Mouse (Mus musculus): Measurements from ENCODE around the gene Prrc2b. TPM values are rescaled to one million over a fixed set of nuclear protein-coding genes. Genes with fewer than 3 reads are reported as not detected.

Gene Prrc2b
- total RNA-seq, 2 experiments from 2014 or later, result 79.0 to 89.8 TPM

DNA sequence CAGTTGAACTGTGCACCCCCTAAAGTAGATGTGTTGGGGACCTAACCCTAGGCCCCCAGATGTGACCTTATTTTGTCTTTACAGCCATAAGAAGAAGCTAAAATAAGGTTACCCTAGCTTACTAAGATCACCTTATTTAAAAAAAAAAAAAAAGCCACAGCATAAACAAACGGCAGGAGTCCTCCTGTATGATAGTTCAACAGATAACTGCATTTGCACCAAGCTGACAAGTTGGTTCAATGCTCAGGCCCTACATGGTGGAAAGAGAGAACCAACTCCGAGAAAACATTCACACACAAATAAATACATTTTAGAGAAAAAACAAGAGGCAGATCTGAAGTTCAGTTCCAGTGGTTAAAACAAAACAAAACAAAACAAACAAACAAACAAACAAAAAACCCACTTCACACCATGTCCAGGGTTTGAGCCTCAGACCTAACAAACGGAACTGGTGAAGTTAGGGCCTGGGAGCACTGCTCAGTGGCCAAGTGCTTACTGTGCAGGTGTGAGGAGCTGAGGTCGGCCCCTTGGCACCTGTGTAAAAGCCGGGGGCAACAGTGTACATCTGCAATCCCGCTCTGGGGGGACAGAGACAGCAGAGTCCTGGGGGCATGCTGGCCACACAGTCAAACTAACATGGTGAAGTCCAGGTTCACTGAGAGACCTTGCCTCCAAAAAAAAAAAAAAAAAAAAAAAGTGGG is 18.9 kb upstream of the Prrc2b start:
- intact Hi-C loops (cut with DNase I), result loop anchor here (2.0 to 5.0 kb wide), 2 partner anchors 85 to 215 kb away; no protein-coding TSS in a partner anchor
- DNase-seq (ENCODE audit: low spot score), result no peak

DNA sequence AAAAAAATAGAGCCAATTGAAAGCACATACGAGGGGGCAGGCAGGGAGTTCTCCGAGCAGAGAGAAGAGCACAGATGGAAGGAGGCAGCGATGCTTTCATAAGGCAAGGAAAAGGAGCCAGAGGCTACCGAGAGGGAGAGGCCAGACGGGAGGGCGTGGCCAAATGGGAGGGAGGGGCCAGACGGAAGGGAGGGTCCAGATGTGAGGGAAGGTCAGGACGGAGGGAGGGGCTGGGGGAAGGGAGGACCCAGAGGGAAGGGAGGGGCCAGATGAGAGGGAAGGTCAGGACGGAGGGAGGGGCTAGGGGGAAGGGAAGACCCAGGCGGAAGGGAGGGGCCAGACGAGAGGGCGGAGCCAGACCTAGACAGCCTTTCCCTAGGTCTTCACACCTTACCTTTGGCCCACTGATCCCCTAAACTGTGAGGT is 18.3 kb upstream of the Prrc2b start:
- intact Hi-C loops (cut with DNase I), result loop anchor here (5.0 kb wide), 1 partner anchor 85 kb away; no protein-coding TSS in a partner anchor
- DNase-seq (ENCODE audit: low spot score), result no peak

DNA sequence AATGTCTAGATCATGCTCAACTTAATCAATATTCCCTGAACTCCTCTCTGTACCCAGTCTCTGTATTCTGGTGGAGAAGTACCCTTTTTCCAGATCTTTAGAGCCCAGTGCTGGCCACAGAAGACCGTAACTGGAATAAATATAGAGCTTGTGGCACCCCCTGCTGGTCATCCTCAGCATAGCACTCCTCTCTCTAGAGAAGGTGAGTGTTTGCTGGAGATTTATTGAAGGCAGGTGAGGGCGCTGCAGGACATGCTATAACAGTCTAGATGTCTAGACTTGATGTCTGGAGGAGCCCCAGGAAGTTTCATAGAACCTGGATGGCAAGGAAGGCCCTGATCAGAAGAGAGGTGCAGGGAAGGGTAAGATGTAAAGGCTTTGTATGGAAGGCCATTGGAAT is 16.8 kb upstream of the Prrc2b start:
- DNase-seq (ENCODE audit: low spot score), result peak; percentile 53
- intact Hi-C loops (cut with DNase I), result loop anchor here (2.0 to 5.0 kb wide), 2 partner anchors 59 to 87 kb away; no protein-coding TSS in a partner anchor

GRCm38 (mm10) chr2:32137667-32138266 is 13.1 kb upstream of the Prrc2b start:
- DNase-seq (ENCODE audit: low spot score), result peak; percentile 96
- intact Hi-C loops (cut with DNase I), result no loop called here

DNA sequence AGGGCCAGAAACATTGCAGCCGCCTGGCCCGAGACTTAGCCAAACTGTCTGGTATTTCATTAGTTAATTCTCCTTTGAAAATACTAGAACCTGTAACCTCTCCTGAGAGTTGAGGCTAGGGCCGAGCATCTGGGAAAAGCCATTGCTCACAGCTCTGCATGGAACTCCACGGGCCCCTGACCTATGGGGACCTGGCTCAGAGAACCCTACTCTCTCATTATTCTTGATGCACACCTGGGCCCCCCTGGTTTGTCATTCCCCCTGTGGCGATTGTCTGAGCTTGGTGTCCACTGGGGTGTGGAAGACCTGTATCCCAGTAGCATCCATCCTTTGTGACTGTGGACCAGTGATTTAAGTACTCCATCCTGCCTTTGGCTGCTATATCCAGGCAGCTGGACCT is 11.5 kb upstream of the Prrc2b start:
- DNase-seq (ENCODE audit: low spot score), result no peak
- intact Hi-C loops (cut with DNase I), result no loop called here

DNA sequence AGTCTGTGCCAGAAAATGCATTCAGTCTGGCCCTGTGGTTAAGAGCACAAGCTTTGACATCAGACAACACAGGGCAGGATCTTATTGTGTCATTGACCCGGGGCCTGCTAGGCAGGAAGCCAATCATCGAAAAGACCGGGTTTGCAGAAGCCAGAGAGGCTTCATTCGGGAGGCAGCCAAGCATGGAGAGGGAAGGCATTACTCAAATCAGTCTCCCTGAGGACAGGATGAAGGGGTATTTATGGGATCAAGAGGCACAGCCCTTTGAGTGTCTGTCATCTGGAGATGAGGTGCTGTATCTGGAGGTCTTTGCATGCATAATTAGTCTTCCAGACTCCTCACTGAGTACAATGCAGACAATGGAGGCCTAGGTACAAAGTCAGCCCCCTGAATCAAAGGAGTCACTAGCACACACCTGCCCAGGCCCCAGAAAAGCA is 10.4 kb upstream of the Prrc2b start:
- DNase-seq (ENCODE audit: low spot score), result no peak
- intact Hi-C loops (cut with DNase I), result loop anchor here (10.0 kb wide), 1 partner anchor 456 kb away; the partner anchor contains the start of gene Abl1

DNA sequence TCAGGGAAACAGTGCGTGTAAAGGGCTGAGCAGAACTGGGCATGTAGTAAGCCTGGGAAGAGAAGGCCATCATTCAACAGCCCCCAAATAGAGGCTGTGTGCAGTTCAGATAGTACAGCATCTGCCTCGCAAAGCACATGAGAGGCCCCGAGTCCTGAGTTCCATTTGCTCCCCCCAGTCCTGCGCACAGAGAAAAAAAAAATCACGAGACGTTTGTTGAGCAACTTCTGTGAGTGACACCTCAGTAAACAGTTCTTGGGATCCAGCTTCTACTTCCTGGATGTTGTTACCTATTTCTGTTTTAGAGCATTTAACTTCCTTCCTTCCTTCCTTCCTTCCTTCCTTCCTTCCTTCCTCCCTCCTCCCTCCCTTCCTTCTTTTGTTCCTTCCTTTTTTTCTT is 9.3 kb upstream of the Prrc2b start:
- intact Hi-C loops (cut with DNase I), result loop anchor here (10.0 kb wide), 1 partner anchor 457 kb away; the partner anchor contains the start of gene Abl1
- DNase-seq (ENCODE audit: low spot score), result no peak

DNA sequence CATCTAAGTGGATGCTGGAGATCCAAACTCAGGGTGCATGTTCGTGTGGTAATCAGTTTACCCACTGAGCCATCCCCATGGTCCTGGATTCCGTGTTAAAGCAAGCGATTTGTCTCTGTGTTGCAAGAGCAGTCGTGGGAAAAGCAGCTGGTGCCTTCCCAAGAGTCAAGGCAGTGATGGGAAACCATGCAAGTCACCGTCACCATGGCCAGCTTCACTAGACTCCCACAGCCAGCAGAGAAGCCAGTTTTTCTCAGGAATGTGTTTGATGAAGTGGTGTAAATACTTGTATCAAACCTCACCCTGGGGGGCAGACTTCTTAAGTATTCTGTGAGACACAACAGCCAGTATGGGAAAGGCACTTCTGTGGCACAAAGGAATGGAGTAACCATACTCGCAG is 8.5 kb upstream of the Prrc2b start:
- intact Hi-C loops (cut with DNase I), result loop anchor here (10.0 kb wide), 1 partner anchor 458 kb away; the partner anchor contains the start of gene Abl1

GRCm38 (mm10) chr2:32144633-32145032 is 6.2 kb upstream of the Prrc2b start:
- intact Hi-C loops (cut with DNase I), result loop anchor here (10.0 kb wide), 1 partner anchor 460 kb away; the partner anchor contains the start of gene Abl1

More for the DNA sequence above, 8.5 kb upstream of the Prrc2b start:
- DNase-seq (ENCODE audit: low spot score), result no peak

GRCm38 (mm10) chr2:32146617-32147162 is 4.2 kb upstream of the Prrc2b start:
- DNase-seq (ENCODE audit: low spot score), result no peak
- intact Hi-C loops (cut with DNase I), result loop anchor here (10.0 kb wide), 1 partner anchor 462 kb away; the partner anchor contains the start of gene Abl1

More at GRCm38 (mm10) chr2:32144633-32145032, 6.2 kb upstream of the Prrc2b start:
- DNase-seq (ENCODE audit: low spot score), result no peak

GRCm38 (mm10) chr2:32150135-32150534 is 747 bp upstream of the Prrc2b start:
- no peak for DNase-seq (ENCODE audit: low spot score)
- intact Hi-C loops (cut with DNase I), result loop anchor here (2.0 to 5.0 kb wide), 2 partner anchors 45 to 87 kb away; partner anchors contain the start of gene Pomt1

- intact Hi-C loops (cut with DNase I), result loop anchor here (2.0 to 5.0 kb wide), 2 partner anchors 44 to 87 kb away; partner anchors contain the start of gene Pomt1
- DNase-seq (ENCODE audit: low spot score), result no peak
Observed at GRCm38 (mm10) chr2:32150562-32150923, 339 bp upstream of the Prrc2b start.

- intact Hi-C loops (cut with DNase I), result loop anchor here (2.0 to 5.0 kb wide), 2 partner anchors 43 to 85 kb away; partner anchors contain the start of gene Pomt1
- DNase-seq (ENCODE audit: low spot score), result no peak
Observed at GRCm38 (mm10) chr2:32151660-32152366, 931 bp downstream of the Prrc2b start.

DNA sequence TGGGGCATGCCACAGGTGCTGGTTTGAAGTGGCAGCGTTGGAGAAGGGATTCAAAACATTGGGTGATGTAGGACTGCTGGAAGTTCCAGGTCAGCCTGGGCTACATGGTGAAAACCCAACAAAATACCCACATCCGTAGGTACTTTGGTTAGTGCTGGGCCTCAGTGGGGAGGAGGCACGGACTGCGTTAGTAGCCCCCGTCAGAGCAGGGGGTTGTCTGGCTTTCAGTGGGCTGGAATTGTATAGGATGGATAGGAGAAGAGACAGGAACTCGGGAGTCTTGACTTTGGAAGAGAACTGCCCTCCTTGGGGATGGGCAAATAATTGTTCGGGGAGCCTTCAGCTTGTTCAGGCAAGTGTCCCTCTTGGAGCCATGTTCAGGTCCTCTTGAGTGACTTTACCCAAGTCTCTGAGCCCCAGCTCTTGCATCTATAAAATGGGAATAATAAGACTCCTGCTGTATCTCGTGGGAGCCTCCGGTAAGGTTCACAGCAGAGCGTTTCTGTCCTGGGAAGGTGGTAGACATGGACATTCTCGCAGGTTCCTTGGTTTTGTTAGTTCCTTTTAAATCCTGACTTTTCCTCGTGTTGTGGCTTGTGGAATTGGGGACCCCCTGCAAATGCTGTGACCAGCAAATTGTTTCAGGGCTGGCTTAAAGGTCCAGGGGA is 1.6 kb downstream of the Prrc2b start:
- DNase-seq (ENCODE audit: low spot score), result no peak

DNA sequence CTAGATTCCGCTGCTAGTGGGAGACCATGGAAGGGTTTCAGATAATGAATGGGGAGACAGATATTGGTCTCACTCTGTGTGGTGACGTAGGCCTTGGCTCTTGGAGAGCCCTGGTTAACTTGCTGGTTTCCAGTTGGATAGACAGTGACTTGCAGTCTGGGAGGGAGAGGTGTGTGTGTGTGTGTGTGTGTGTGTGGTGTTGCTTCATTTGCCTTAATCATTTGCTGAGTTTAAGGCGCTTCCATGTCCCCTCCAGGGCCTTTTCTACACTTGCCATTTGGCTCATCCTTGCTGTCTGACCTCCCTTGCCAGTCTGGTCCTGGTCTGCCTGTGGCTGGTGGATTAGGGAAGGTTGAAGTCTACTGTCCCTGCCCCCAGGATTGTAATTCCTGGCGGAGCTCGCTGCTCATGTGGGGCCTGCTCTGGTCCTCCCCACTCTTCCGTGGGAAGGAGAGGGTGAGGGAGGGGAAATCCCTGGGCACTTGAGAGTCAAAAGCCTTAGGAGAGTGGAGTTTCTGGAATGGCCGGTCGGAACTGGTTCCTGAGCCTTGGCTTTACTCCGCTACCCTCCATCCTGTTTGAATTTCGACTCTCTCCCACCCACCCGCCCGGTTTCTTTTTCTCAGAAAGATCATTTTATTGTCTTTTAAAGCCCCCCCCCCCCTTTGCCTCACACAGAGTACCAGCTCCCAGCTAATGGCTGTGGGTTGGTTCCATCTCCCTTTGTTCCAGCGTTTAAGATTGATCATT is 2.3 kb downstream of the Prrc2b start:
- intact Hi-C loops (cut with DNase I), result loop anchor here (5.0 kb wide), 1 partner anchor 84 kb away; the partner anchor contains the start of gene Pomt1
- DNase-seq (ENCODE audit: low spot score), result no peak

More for the DNA sequence above, 1.6 kb downstream of the Prrc2b start:
- intact Hi-C loops (cut with DNase I), result loop anchor here (5.0 kb wide), 1 partner anchor 85 kb away; the partner anchor contains the start of gene Pomt1

- no peak for DNase-seq (ENCODE audit: low spot score)
- intact Hi-C loops (cut with DNase I), result loop anchor here (5.0 kb wide), 1 partner anchor 84 kb away; the partner anchor contains the start of gene Pomt1
Observed at GRCm38 (mm10) chr2:32153791-32154119, 2.9 kb downstream of the Prrc2b start.

DNA sequence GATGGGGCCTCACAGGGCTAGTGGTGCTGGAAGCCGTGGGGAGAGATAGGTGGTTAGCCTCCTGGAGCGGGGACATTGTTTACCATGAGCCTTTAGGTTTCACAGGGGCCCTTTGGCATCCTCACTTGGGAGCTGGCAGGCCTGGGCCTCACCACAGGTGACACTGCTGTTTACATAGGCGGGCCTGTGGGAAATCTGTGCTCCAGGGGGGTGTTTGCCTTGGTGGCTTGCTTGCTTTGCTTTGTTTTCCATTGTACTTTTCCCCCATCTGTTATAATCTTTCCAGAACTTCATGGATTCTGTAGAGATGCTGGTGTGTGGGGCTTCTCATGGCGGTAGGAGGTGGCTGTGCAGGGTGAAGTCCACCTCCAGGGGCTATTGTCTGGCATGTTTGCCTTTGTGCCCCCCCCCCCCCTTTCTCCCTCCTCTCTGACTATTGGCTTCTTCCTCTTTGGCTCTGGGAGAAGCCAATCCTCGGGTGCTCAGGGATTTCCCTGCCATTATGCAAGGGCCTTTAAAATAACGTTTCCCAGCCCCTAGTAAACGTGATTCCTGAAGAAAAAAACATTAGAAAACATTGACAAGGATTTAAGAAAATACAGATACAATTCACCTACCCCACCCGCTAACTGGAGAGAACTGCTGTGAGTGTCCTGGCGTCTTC is 3.6 kb downstream of the Prrc2b start:
- DNase-seq (ENCODE audit: low spot score), result no peak
- intact Hi-C loops (cut with DNase I), result loop anchor here (5.0 kb wide), 1 partner anchor 83 kb away; the partner anchor contains the start of gene Pomt1
